Mouse (Mus musculus) urinary bladder, postnatal 36 days (tissue): ENCODE data around the gene Gpatch3.

Experiments
- DNase-seq, 2 experiments: peaks; one replicate each; pipeline ENCODE4 v3.0.0; 2022; ENCODE audit warnings: low spot score in 2 of 2, mixed read lengths in 1 of 2

Gene Gpatch3

GRCm38 (mm10) chr4:133584059-133584951 is 9.8 kb downstream of the Gpatch3 start, which contains the start of gene Gpn2:
TSS of gene Gpn2 (plus strand) at chr4:133584362.
- DNase-seq, result peak in 1 of 2 experiments; percentile 84

GRCm38 (mm10) chr4:133592570-133592969 is 18.0 kb downstream of the Gpatch3 start:
- peak in 1 of 2 experiments; percentile 71 for DNase-seq

GRCm38 (mm10) chr4:133595538-133595937 is 21.0 kb downstream of the Gpatch3 start:
- no peak for DNase-seq

GRCm38 (mm10) chr4:133596084-133596483 is 21.5 kb downstream of the Gpatch3 start:
- DNase-seq, result no peak

- DNase-seq, result no peak
Observed at GRCm38 (mm10) chr4:133598616-133599015, 24.1 kb downstream of the Gpatch3 start.

GRCm38 (mm10) chr4:133599116-133599515 is 24.6 kb downstream of the Gpatch3 start:
- DNase-seq, result no peak

GRCm38 (mm10) chr4:133599571-133600073 is 25.1 kb downstream of the Gpatch3 start:
- peak; percentile 92 to 97 for DNase-seq

GRCm38 (mm10) chr4:133600306-133600705 is 25.8 kb downstream of the Gpatch3 start:
- DNase-seq, result no peak

GRCm38 (mm10) chr4:133601721-133602218 is 27.2 kb downstream of the Gpatch3 start, which contains the start of gene Sfn:
TSS of gene Sfn (minus strand) at chr4:133602168.
- DNase-seq, result peak; percentile 78 to 87

GRCm38 (mm10) chr4:133603056-133603455 is 28.5 kb downstream of the Gpatch3 start:
- no peak for DNase-seq

- DNase-seq, result no peak
Observed at GRCm38 (mm10) chr4:133604175-133604574, 29.6 kb downstream of the Gpatch3 start.

- DNase-seq, result no peak
Observed at GRCm38 (mm10) chr4:133604856-133605255, 30.3 kb downstream of the Gpatch3 start.

GRCm38 (mm10) chr4:133605330-133605729 is 30.8 kb downstream of the Gpatch3 start:
- peak in 1 of 2 experiments; percentile 72 for DNase-seq

- DNase-seq, result peak in 1 of 2 experiments; percentile 61
Observed at GRCm38 (mm10) chr4:133607284-133607683, 32.7 kb downstream of the Gpatch3 start.

- DNase-seq, result peak; percentile 80 to 86
Observed at GRCm38 (mm10) chr4:133609719-133610118, 35.2 kb downstream of the Gpatch3 start.

GRCm38 (mm10) chr4:133611815-133612214 is 37.3 kb downstream of the Gpatch3 start:
- no peak for DNase-seq

- no peak for DNase-seq
Observed at GRCm38 (mm10) chr4:133612416-133612815, 37.9 kb downstream of the Gpatch3 start.

- DNase-seq, result no peak
Observed at GRCm38 (mm10) chr4:133613026-133613425, 38.5 kb downstream of the Gpatch3 start.

- no peak for DNase-seq
Observed at GRCm38 (mm10) chr4:133613867-133614266, 39.3 kb downstream of the Gpatch3 start.

- DNase-seq, result no peak
Observed at GRCm38 (mm10) chr4:133614274-133614761, 39.8 kb downstream of the Gpatch3 start.

- no peak for DNase-seq
Observed at GRCm38 (mm10) chr4:133615416-133615815, 40.9 kb downstream of the Gpatch3 start.

GRCm38 (mm10) chr4:133617936-133618335 is 43.4 kb downstream of the Gpatch3 start:
- DNase-seq, result no peak
